Mouse (Mus musculus) urinary bladder, postnatal 10 days (tissue): ENCODE data around the gene Pgrmc1.
A peak's percentile ranks its signal among the peaks of the same experiment; 100 is the strongest.

Source experiments
- DNase-seq: peaks from one replicate; pipeline ENCODE4 v3.0.0; 2022; ENCODE audit warnings: low spot score

Pgrmc1 gene

DNA sequence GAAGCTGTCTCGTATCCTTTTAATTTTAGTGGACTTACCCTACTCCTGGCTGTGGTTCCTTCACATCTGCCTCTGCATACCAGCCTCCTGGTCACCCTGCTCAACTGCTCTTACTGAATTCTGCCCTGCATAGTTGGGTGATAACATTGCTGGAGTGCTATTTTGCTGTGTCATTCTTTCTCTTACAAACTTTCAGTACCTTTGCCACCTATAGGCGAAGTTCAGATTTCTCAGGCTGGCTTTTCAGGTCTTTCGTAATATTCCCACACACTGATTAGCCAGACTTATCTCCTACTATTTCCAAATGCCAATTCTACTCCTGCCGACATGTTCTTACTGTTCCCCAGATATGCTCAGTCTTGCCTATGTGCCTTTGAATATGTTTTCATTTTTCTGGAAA lies 6.0 kb downstream of the Pgrmc1 start:
- DNase-seq: no peak

GRCm38 (mm10) chrX:36609117-36609516 lies 11.1 kb downstream of the Pgrmc1 start:
- no peak for DNase-seq

DNA sequence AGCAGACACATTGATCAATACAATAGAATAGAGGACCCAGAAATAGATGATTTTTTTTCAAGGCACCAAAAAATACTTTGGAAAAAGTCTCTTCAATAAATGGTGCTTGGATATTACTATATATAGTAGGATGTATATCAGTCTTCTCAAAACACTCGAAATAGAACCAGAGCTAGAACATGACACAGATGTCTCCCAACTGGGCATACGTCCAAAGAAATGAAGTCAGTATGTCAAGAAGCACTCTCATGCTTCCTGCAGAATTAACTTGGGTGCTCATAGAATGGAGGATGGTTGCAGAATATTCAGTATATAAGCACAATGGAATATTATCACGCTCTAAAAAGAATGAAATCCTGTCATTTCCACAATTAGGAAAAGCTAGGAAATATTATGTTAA lies 30.1 kb downstream of the Pgrmc1 start:
- no peak for DNase-seq

DNA sequence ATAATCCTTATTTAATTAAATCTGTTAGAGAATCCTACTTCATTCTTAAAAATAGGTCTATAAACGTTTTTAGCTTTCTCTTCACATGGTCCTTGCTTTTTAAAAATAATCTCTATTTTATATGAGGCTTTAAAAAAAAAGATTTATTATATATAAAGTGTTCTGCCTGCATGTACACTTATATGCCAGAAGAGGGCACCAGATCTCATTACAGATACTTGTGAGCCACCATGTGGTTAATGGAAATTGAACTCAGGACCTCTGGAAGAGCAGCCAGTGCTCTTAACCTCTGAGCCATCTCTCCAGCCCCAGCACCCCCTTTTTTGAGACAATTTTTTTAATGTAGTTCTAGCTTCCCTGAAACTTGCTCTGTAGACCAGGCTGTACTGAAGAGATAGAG lies 32.8 kb downstream of the Pgrmc1 start:
- DNase-seq: no peak

- no peak for DNase-seq
Measured at GRCm38 (mm10) chrX:36640046-36640445, 42.0 kb downstream of the Pgrmc1 start.

GRCm38 (mm10) chrX:36644657-36645551 lies 46.9 kb downstream of the Pgrmc1 start, which contains the start of gene Akap17b:
Gene Akap17b (minus strand): TSS chrX:36645395.
- DNase-seq: peak; percentile 17
